In the genomic region with DNA sequence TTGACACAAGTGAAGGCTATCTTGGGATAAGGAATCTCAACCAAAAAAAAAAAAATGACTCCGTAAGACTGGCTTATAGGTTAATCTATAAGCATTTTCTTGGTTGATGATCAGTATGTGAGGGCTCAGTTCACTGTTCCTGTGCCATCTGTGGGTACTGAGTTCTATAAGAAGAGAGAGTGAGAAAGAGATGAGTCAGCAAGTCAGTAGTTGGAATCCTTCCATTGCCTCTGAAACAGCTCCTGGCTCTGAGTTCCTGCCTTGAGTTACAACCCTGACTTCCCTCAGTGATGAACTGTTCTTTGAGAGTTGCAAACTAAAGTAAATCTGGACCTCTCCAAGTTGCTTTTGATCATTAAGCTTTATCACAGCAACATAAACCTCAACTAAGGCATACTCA, we compare ENCODE assay signal across 24 mouse cellular contexts.
"Had no signal": no experiment of that assay in that cellular context is flagged by ENCODE, and none has a peak within 500 bp of the region (broad histone marks: within the 10 kb centered on the region; RNA-seq: fewer than 3 reads in every experiment).

No protein-coding gene starts in this region.

- DNase-seq: gastrocnemius, postnatal 25 days; heart, adult 18-20 months; heart, postnatal 10 days; heart, postnatal 4 days; kidney, adult 18-20 months; kidney, adult 8-10 months; kidney, postnatal 10 days; kidney, postnatal 25 days; kidney, postnatal 4 days; liver; liver, embryonic 13.5 days had no signal

- H3K9ac ChIP-seq: heart, embryonic 12.5 days; hindbrain, embryonic 12.5 days; hindbrain, embryonic 14.5 days; intestine, embryonic 15.5 days; limb, embryonic 12.5 days; liver, embryonic 13.5 days had no signal

- H3K36me3 ChIP-seq: heart, embryonic 10.5 days; heart, embryonic 12.5 days; hindbrain, embryonic 10.5 days; hindbrain, embryonic 12.5 days; intestine, embryonic 15.5 days; limb, embryonic 10.5 days; limb, embryonic 12.5 days; liver, embryonic 13.5 days had no signal

- H3K9me3 ChIP-seq: heart, embryonic 10.5 days; heart, embryonic 12.5 days; hindbrain, embryonic 10.5 days; hindbrain, embryonic 12.5 days; intestine, embryonic 15.5 days; limb, embryonic 10.5 days; limb, embryonic 12.5 days; liver, embryonic 13.5 days had no signal

- H3K27me3 ChIP-seq: heart, embryonic 12.5 days; hindbrain, embryonic 12.5 days; intestine, embryonic 15.5 days; limb, embryonic 12.5 days; liver, embryonic 13.5 days had no signal

- ATAC-seq: hindbrain, embryonic 16.5 days; inflammation-experienced regulatory T-cells, adult 6 months; intestine, embryonic 15.5 days; intestine, postnatal 0 days had no signal

- H3K27ac ChIP-seq: heart, embryonic 10.5 days; hindbrain, embryonic 10.5 days; hindbrain, embryonic 12.5 days; hindbrain, embryonic 14.5 days; intestine, embryonic 15.5 days; layer of hippocampus, adult 2 months; left cerebral cortex, adult 2 months; limb, embryonic 10.5 days; limb, embryonic 12.5 days; liver, embryonic 13.5 days had no signal

- H3K4me3 ChIP-seq: heart, embryonic 10.5 days; heart, embryonic 12.5 days; hindbrain, embryonic 10.5 days; hindbrain, embryonic 12.5 days; intestine, embryonic 15.5 days; layer of hippocampus, adult 2 months; left cerebral cortex, adult 2 months; limb, embryonic 10.5 days; limb, embryonic 12.5 days; liver, embryonic 13.5 days had no signal

- H3K4me1 ChIP-seq: heart, embryonic 10.5 days; heart, embryonic 12.5 days; hindbrain, embryonic 10.5 days; hindbrain, embryonic 12.5 days; intestine, embryonic 15.5 days; limb, embryonic 12.5 days; liver, embryonic 13.5 days had no signal
